In the genomic region with DNA sequence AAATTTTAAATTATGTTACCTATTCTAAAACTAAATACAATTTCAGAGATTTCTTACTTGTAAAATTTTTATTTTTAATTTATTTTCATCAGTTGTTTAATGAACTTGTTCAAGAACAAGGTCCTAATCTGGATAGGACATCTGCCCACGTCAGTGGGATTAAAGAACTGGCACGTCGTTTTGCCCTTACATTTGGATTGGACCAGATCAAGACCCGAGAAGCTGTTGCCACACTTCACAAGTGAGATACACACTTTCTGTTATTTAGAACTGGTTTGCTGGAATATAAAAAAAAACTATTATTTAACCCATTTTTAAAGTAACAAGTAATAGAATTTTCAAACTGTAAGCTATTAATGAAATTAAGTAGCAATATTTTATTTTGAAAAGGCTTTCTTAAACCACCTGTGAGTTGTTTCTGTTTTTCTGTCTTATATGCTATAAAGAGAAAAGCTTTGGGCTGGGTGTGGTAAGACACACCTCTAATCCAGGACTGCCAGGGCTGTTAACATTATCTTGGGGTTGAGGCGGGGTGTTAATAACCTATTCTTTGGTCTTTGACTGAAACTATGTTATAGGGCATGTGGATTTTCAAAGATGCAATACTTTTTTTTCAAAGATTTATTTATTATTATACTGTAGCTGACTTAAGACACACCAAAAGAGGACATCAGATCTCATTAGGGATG, we compare ENCODE assay signal across 26 mouse cellular contexts.
DNase-seq lines count a peak whose midpoint lies in the region; ATAC-seq and TF ChIP-seq lines count a peak whose summit lies in the region.
"Had no signal": no experiment of that assay in that cellular context is flagged by ENCODE, and none has a peak within 500 bp of the region (broad histone marks: within the 10 kb centered on the region; RNA-seq: fewer than 3 reads in every experiment).

No protein-coding gene starts in this region.

- DNase-seq in liver (no peak), MEL (ENCODE audit: low read depth, low spot score) (peak; percentile 24)
- DNase-seq in fat pad, adult 2 months (ENCODE audit: extremely low read depth, low read depth, low spot score), result peak; percentile 63
- DNase-seq in limb, embryonic 10.5 days (ENCODE audit: low spot score), result no peak
- DNase-seq in thymus, postnatal 36 days, result no peak
- DNase-seq: adrenal gland, adult 2 months; adrenal gland, postnatal 10 days; adrenal gland, postnatal 25 days; B cell, adult 2 months; cerebellum, adult 11-12 months; cerebellum, adult 2 months; cerebellum, adult 9-10 months; cerebellum, postnatal 10 days; cerebellum, postnatal 25 days had no signal

- TF ChIP-seq CTCF in MEL (IDR thresholded peaks at IDR 0.05 in 2 of 3, conservative IDR thresholded peaks at IDR 0.05 in 1 of 3; ENCODE audit: control insufficient read depth in 1 of 3, insufficient read depth in 1 of 3, low read depth in 2 of 3, low read length in 3 of 3, poor library complexity in 1 of 3, severe bottlenecking in 1 of 3), result no peak

- no peak for TF ChIP-seq RAD21 in MEL (IDR thresholded peaks at IDR 0.05; ENCODE audit: low read depth, low read length)

- no peak overlapping the region for H3K9ac ChIP-seq in liver, embryonic 12.5 days
- no peak overlapping the region for H3K9ac ChIP-seq in MEL (ENCODE audit: control insufficient read depth, low read depth, low read length, poor library complexity, severe bottlenecking)
- H3K9ac ChIP-seq in heart, embryonic 11.5 days (ENCODE audit: low read depth, low read length), result no peak overlapping the region
- H3K9ac ChIP-seq: embryonic facial prominence, embryonic 12.5 days; forebrain, embryonic 12.5 days had no signal

- H3K36me3 ChIP-seq in liver, embryonic 12.5 days, result peaks cover 36% of the 10 kb centered on the region
- H3K36me3 ChIP-seq in MEL (ENCODE audit: control insufficient read depth in 1 of 2, insufficient read depth in 2 of 2, low read length in 2 of 2), result peaks cover 4 to 11% of the 10 kb centered on the region in 2 experiments
- H3K36me3 ChIP-seq in limb, embryonic 10.5 days, result peaks cover 31% of the 10 kb centered on the region
- no peaks in the 10 kb centered on the region for H3K36me3 ChIP-seq in heart, embryonic 11.5 days (ENCODE audit: control insufficient read depth, insufficient read depth, low read length)

- H3K4me3 ChIP-seq in liver, embryonic 12.5 days, result no peak overlapping the region
- H3K4me3 ChIP-seq in MEL (ENCODE audit: control insufficient read depth in 1 of 2, insufficient read depth in 1 of 2, low read depth in 2 of 2, low read length in 2 of 2), result no peak overlapping the region
- no peak overlapping the region for H3K4me3 ChIP-seq in limb, embryonic 10.5 days
- H3K4me3 ChIP-seq in heart, embryonic 11.5 days (ENCODE audit: low read depth, low read length), result no peak overlapping the region
- H3K4me3 ChIP-seq: embryonic facial prominence, embryonic 10.5 days; embryonic facial prominence, embryonic 12.5 days; forebrain, embryonic 10.5 days; forebrain, embryonic 12.5 days had no signal

- no peak for TF ChIP-seq POLR2A in MEL (IDR thresholded peaks at IDR 0.05; ENCODE audit: control insufficient read depth in 1 of 2, insufficient read depth in 1 of 2, low read depth in 1 of 2, low read length in 2 of 2, poor library complexity in 1 of 2)

- no peaks in the 10 kb centered on the region for H3K9me3 ChIP-seq in liver, embryonic 12.5 days (replicated peaks)
- H3K9me3 ChIP-seq in MEL (replicated peaks; ENCODE audit: insufficient read depth, low read length), result no peaks in the 10 kb centered on the region
- H3K9me3 ChIP-seq in limb, embryonic 10.5 days (replicated peaks), result no peaks in the 10 kb centered on the region
- no peaks in the 10 kb centered on the region for H3K9me3 ChIP-seq in heart, embryonic 11.5 days (replicated peaks; ENCODE audit: control insufficient read depth, low read length)
- H3K9me3 ChIP-seq: embryonic facial prominence, embryonic 10.5 days; embryonic facial prominence, embryonic 12.5 days; forebrain, embryonic 10.5 days; forebrain, embryonic 12.5 days; G1E had no signal

- no peak overlapping the region for H3K27ac ChIP-seq in liver, embryonic 12.5 days
- no peak overlapping the region for H3K27ac ChIP-seq in MEL (ENCODE audit: control insufficient read depth, low read depth, low read length)
- no peak overlapping the region for H3K27ac ChIP-seq in limb, embryonic 10.5 days
- H3K27ac ChIP-seq in heart, embryonic 11.5 days (ENCODE audit: low read depth, low read length), result no peak overlapping the region
- H3K27ac ChIP-seq: embryonic facial prominence, embryonic 10.5 days; embryonic facial prominence, embryonic 12.5 days; forebrain, embryonic 10.5 days; forebrain, embryonic 12.5 days had no signal

- 0 out of 2 replicates have a peak, but pooled peaks have one; percentile 51 for ATAC-seq in liver, embryonic 12.5 days
- peak; percentile 75 for ATAC-seq in megakaryocyte progenitor cell, adult 5-6 weeks (replicated peaks; ENCODE audit: poor library complexity)
- ATAC-seq in heart, embryonic 11.5 days (replicated peaks; ENCODE audit: insufficient number of reproducible peaks, low FRiP score, low TSS enrichment), result no peak
- ATAC-seq: CD4-positive, CD25-positive, alpha-beta regulatory T cell, adult 4 months; forebrain, embryonic 14.5 days; forebrain, embryonic 16.5 days had no signal

- no peak overlapping the region for H3K4me2 ChIP-seq in liver, embryonic 12.5 days
- H3K4me2 ChIP-seq in heart, embryonic 11.5 days, result no peak overlapping the region
- H3K4me2 ChIP-seq: embryonic facial prominence, embryonic 12.5 days; forebrain, embryonic 12.5 days had no signal

- WGBS in liver, embryonic 12.5 days (ENCODE audit: insufficient replicate concordance), result 73% methylated on average over 5 of the region's 5 CpGs
- 95% methylated on average over 5 of the region's 5 CpGs for WGBS in limb, embryonic 10.5 days
- 91% methylated on average over 5 of the region's 5 CpGs for WGBS in heart, embryonic 11.5 days (ENCODE audit: insufficient replicate concordance)

- TF ChIP-seq EP300 in MEL (IDR thresholded peaks at IDR 0.05; ENCODE audit: low read depth in 1 of 2, low read length in 2 of 2), result no peak

- no peaks in the 10 kb centered on the region for H3K79me2 ChIP-seq in MEL (ENCODE audit: control insufficient read depth, insufficient read depth, low read length, poor library complexity)

- H3K4me1 ChIP-seq in liver, embryonic 12.5 days, result peaks cover 8% of the 10 kb centered on the region
- H3K4me1 ChIP-seq in MEL (ENCODE audit: control insufficient read depth in 1 of 2, insufficient read depth in 2 of 2, low read length in 2 of 2), result peaks cover 2 to 6% of the 10 kb centered on the region in 2 experiments; a peak in 2 of 4 replicates
- no peaks in the 10 kb centered on the region for H3K4me1 ChIP-seq in limb, embryonic 10.5 days
- H3K4me1 ChIP-seq in heart, embryonic 11.5 days (ENCODE audit: control insufficient read depth, insufficient read depth, low read length), result no peaks in the 10 kb centered on the region
- H3K4me1 ChIP-seq: embryonic facial prominence, embryonic 12.5 days; forebrain, embryonic 10.5 days; forebrain, embryonic 12.5 days had no signal

- no peaks in the 10 kb centered on the region for H3K27me3 ChIP-seq in liver, embryonic 12.5 days (replicated peaks)
- H3K27me3 ChIP-seq in MEL (ENCODE audit: control insufficient read depth in 1 of 2, insufficient read depth in 2 of 2, low read length in 2 of 2), result no peaks in the 10 kb centered on the region
- no peaks in the 10 kb centered on the region for H3K27me3 ChIP-seq in limb, embryonic 10.5 days (ENCODE audit: low read depth, poor library complexity, severe bottlenecking)
- H3K27me3 ChIP-seq in heart, embryonic 11.5 days (ENCODE audit: control insufficient read depth, insufficient read depth, low read length), result no peaks in the 10 kb centered on the region
- H3K27me3 ChIP-seq: CH12.LX; embryonic facial prominence, embryonic 12.5 days; forebrain, embryonic 12.5 days had no signal

TF ChIP-seq in MEL, 35 proteins besides CTCF, POLR2A, EP300 and RAD21:
- TF ChIP-seq ZMIZ1 (IDR thresholded peaks at IDR 0.05; ENCODE audit: low read depth, low read length) (no peak), TCF12 (IDR thresholded peaks at IDR 0.05; ENCODE audit: low read depth, low read length) (no peak), BHLHE40 (IDR thresholded peaks at IDR 0.05; ENCODE audit: borderline replicate concordance, low read depth, low read length) (no peak), TAL1 (IDR thresholded peaks at IDR 0.05; ENCODE audit: low read length) (no peak), MAX (IDR thresholded peaks at IDR 0.05; ENCODE audit: low read length) (no peak), RCOR1 (IDR thresholded peaks at IDR 0.05; ENCODE audit: low read depth, low read length) (no peak), GATA1 (IDR thresholded peaks at IDR 0.05; ENCODE audit: low read depth, low read length) (no peak), MAZ (IDR thresholded peaks at IDR 0.05; ENCODE audit: low read depth, low read length) (no peak), MXI1 (IDR thresholded peaks at IDR 0.05; ENCODE audit: low read depth, low read length) (no peak), E2F4 (IDR thresholded peaks at IDR 0.05; ENCODE audit: borderline replicate concordance, low read depth, low read length) (no peak), JUND (IDR thresholded peaks at IDR 0.05; ENCODE audit: low read depth, low read length) (no peak), NELFE (IDR thresholded peaks at IDR 0.05; ENCODE audit: low read depth, low read length) (no peak), MAFK (IDR thresholded peaks at IDR 0.05; ENCODE audit: borderline replicate concordance, low read depth, low read length) (no peak), GABPA (IDR thresholded peaks at IDR 0.05; ENCODE audit: low read depth, low read length) (no peak), UBTF (IDR thresholded peaks at IDR 0.05; ENCODE audit: borderline replicate concordance, insufficient read depth, low read depth, low read length) (no peak), NRF1 (IDR thresholded peaks at IDR 0.05; ENCODE audit: insufficient read depth, low read depth, low read length, poor library complexity, severe bottlenecking) (no peak), CHD1 (IDR thresholded peaks at IDR 0.05; ENCODE audit: low read depth, low read length) (no peak), ZKSCAN1 (IDR thresholded peaks at IDR 0.05; ENCODE audit: low read depth, low read length) (no peak), KAT2A (conservative IDR thresholded peaks at IDR 0.05; ENCODE audit: low read depth, low read length) (no peak), HCFC1 (IDR thresholded peaks at IDR 0.05; ENCODE audit: low read depth, low read length) (no peak)

Comparison
In these comparisons a context has a peak if more than half of its experiments do, and no peak if none do; other contexts are left out.
1. DNase-seq: peak in MEL (single experiment) and fat pad, adult 2 months (single experiment); none in liver (single experiment), limb, embryonic 10.5 days (single experiment) and thymus, postnatal 36 days (0 of 2).